Mouse (Mus musculus): ENCODE measurements around the gene Atp8a2.

- TF ChIP-seq GATA1 (IDR thresholded peaks at IDR 0.05; ENCODE audit: low read length) = no peak
- TF ChIP-seq TAL1 (IDR thresholded peaks at IDR 0.05; ENCODE audit: low read length) = no peak
Measured at GRCm38 (mm10) chr14:59633988-59634387, 563.0 kb downstream of the Atp8a2 start.
